14 mouse cellular contexts compared by ENCODE assay signal in the genomic region with DNA sequence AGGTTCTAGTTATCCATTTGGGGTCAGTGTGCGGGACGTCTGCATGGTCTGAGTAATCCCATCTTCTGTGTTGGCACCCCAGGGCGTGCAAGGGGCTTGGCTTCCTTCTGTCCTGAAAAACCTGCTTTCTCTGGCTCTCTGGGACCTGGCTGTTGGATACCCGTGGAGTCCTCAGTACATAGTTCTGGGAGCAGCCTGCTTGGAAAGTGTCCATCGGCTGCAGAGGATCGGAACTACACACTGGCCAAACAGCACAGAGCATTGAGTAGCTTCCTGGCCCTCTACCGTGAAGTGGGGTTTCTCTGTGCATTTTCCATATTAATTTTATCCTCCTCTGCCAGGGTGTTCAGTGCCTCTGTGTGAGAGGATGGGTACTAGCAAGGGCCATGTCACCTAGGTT.
DNase-seq lines count a peak whose midpoint lies in the region; ATAC-seq and TF ChIP-seq lines count a peak whose summit lies in the region.
"Had no signal": no experiment of that assay in that cellular context is flagged by ENCODE, and none has a peak within 500 bp of the region (broad histone marks: within the 10 kb centered on the region; RNA-seq: fewer than 3 reads in every experiment).

No protein-coding gene starts in this region.

- WGBS in heart, embryonic 12.5 days, result 30% methylated on average over 7 of the region's 7 CpGs
- WGBS in midbrain, embryonic 10.5 days, result 57% methylated on average over 7 of the region's 7 CpGs
- WGBS in midbrain, embryonic 11.5 days, result 48% methylated on average over 7 of the region's 7 CpGs
- WGBS in stomach, postnatal 0 days, result 42% methylated on average over 7 of the region's 7 CpGs

- 0 out of 2 replicates have a peak overlapping the region, but pooled peaks have one; percentile 40 for H3K9ac ChIP-seq in heart, embryonic 12.5 days
- H3K9ac ChIP-seq in midbrain, embryonic 11.5 days (ENCODE audit: low read length), result no peak overlapping the region
- H3K9ac ChIP-seq in stomach, postnatal 0 days (ENCODE audit: low read length), result no peak overlapping the region
- H3K9ac ChIP-seq: hindbrain, embryonic 14.5 days; liver, embryonic 13.5 days had no signal

- no peak for TF ChIP-seq EP300 in stomach, postnatal 0 days (optimal IDR thresholded peaks at IDR 0.05)

- peak overlapping the region; percentile 34 for H3K4me2 ChIP-seq in heart, embryonic 12.5 days
- no peak overlapping the region for H3K4me2 ChIP-seq in midbrain, embryonic 11.5 days
- no peak overlapping the region for H3K4me2 ChIP-seq in stomach, postnatal 0 days (replicated peaks; ENCODE audit: low read depth)
- H3K4me2 ChIP-seq: hindbrain, embryonic 14.5 days; liver, embryonic 13.5 days had no signal

- peaks cover 13% of the 10 kb centered on the region; the same call in 1 of the 2 replicates for H3K36me3 ChIP-seq in heart, embryonic 12.5 days
- H3K36me3 ChIP-seq in midbrain, embryonic 10.5 days, result peaks cover 21% of the 10 kb centered on the region
- no peaks in the 10 kb centered on the region; the same call in 1 of the 2 replicates for H3K36me3 ChIP-seq in midbrain, embryonic 11.5 days (ENCODE audit: control insufficient read depth, insufficient read depth, low read length)
- no peaks in the 10 kb centered on the region for H3K36me3 ChIP-seq in stomach, postnatal 0 days (ENCODE audit: control insufficient read depth, insufficient read depth, low read length)
- H3K36me3 ChIP-seq: liver, embryonic 13.5 days had no signal

- H3K4me3 ChIP-seq in heart, embryonic 12.5 days, result no peak overlapping the region
- H3K4me3 ChIP-seq in midbrain, embryonic 10.5 days, result no peak overlapping the region
- H3K4me3 ChIP-seq in midbrain, embryonic 11.5 days (ENCODE audit: low read depth, low read length), result no peak overlapping the region
- H3K4me3 ChIP-seq in stomach, postnatal 0 days (ENCODE audit: low read depth, low read length), result no peak overlapping the region
- H3K4me3 ChIP-seq: liver, embryonic 13.5 days; myocyte had no signal

- no peak for ATAC-seq in heart, embryonic 12.5 days (ENCODE audit: insufficient number of reproducible peaks, low FRiP score)
- ATAC-seq in midbrain, embryonic 11.5 days (ENCODE audit: low FRiP score), result no peak
- 0 out of 2 replicates have a peak, but pooled peaks have one; percentile 21 for ATAC-seq in stomach, postnatal 0 days (ENCODE audit: low FRiP score, low TSS enrichment)

- no peak for TF ChIP-seq CTCF in stomach, postnatal 0 days (IDR thresholded peaks at IDR 0.05; ENCODE audit: low read depth)

- peak; percentile 1 for DNase-seq in cerebellum, adult 8-10 months
- DNase-seq in cerebellum, adult 11 months, result no peak
- DNase-seq in heart, postnatal 4 days, result no peak
- DNase-seq in midbrain, embryonic 10.5 days (ENCODE audit: low spot score), result no peak
- DNase-seq in midbrain, embryonic 11.5 days (ENCODE audit: low spot score, missing footprints), result no peak
- no peak for DNase-seq in stomach, postnatal 0 days (ENCODE audit: low spot score)
- no peak for DNase-seq in adrenal gland, postnatal 4 days (ENCODE audit: low spot score in 2 of 2)
- DNase-seq: adrenal gland, postnatal 25 days; liver, embryonic 13.5 days; lung, postnatal 4 days had no signal

- no peaks in the 10 kb centered on the region for H3K9me3 ChIP-seq in heart, embryonic 12.5 days (replicated peaks)
- H3K9me3 ChIP-seq in midbrain, embryonic 10.5 days (replicated peaks), result peaks cover 4% of the 10 kb centered on the region; the same call in 1 of the 2 replicates
- H3K9me3 ChIP-seq in midbrain, embryonic 11.5 days (ENCODE audit: control insufficient read depth, low read length), result no peaks in the 10 kb centered on the region
- H3K9me3 ChIP-seq in stomach, postnatal 0 days (ENCODE audit: control insufficient read depth, low read length), result no peaks in the 10 kb centered on the region
- H3K9me3 ChIP-seq: liver, embryonic 13.5 days had no signal

- H3K27ac ChIP-seq in heart, embryonic 12.5 days (ENCODE audit: poor library complexity, severe bottlenecking), result no peak overlapping the region; the same call in 1 of the 2 replicates
- peak overlapping the region; percentile 19; the same call in 1 of the 2 replicates for H3K27ac ChIP-seq in midbrain, embryonic 10.5 days (replicated peaks)
- no peak overlapping the region for H3K27ac ChIP-seq in midbrain, embryonic 11.5 days (ENCODE audit: low read depth, low read length)
- no peak overlapping the region for H3K27ac ChIP-seq in stomach, postnatal 0 days (replicated peaks)
- H3K27ac ChIP-seq: hindbrain, embryonic 14.5 days; kidney, postnatal 0 days; liver, embryonic 13.5 days had no signal

- H3K27me3 ChIP-seq in heart, embryonic 12.5 days (replicated peaks), result no peaks in the 10 kb centered on the region
- no peaks in the 10 kb centered on the region for H3K27me3 ChIP-seq in midbrain, embryonic 10.5 days (ENCODE audit: low read depth, poor library complexity, severe bottlenecking)
- H3K27me3 ChIP-seq in midbrain, embryonic 11.5 days (ENCODE audit: control insufficient read depth, insufficient read depth, low read length), result no peaks in the 10 kb centered on the region
- H3K27me3 ChIP-seq in stomach, postnatal 0 days (ENCODE audit: control insufficient read depth, insufficient read depth, low read length), result no peaks in the 10 kb centered on the region
- H3K27me3 ChIP-seq: liver, embryonic 13.5 days had no signal

- peaks cover 48% of the 10 kb centered on the region for H3K4me1 ChIP-seq in heart, embryonic 12.5 days (replicated peaks)
- peaks cover 32% of the 10 kb centered on the region for H3K4me1 ChIP-seq in midbrain, embryonic 10.5 days
- H3K4me1 ChIP-seq in midbrain, embryonic 11.5 days (ENCODE audit: control insufficient read depth, insufficient read depth, low read length), result peaks cover 10% of the 10 kb centered on the region
- 0 out of 2 replicates have a peak, but pooled peaks cover 4% of the 10 kb centered on the region for H3K4me1 ChIP-seq in stomach, postnatal 0 days (replicated peaks; ENCODE audit: control insufficient read depth, insufficient read depth)
